Mouse (Mus musculus): ENCODE data around the gene Otulinl. TPM values are rescaled to one million over a fixed set of nuclear protein-coding genes. Genes with fewer than 3 reads are reported as not detected.

Gene Otulinl
- polyA plus RNA-seq, 1 experiment: 12.2 TPM

- Histone ChIP-seq H3K4me3 (replicated peaks; ENCODE audit: control insufficient read depth, low read depth, low read length) (no peak overlapping the region), H3K27ac (ENCODE audit: control insufficient read depth, insufficient read depth, low read depth, low read length, poor library complexity) (no peak overlapping the region), H3K4me1 (ENCODE audit: control insufficient read depth, insufficient read depth, low read length) (no peaks in the 10 kb centered on the region; the same call in 1 of the 2 replicates)
- TF ChIP-seq CTCF (IDR thresholded peaks at IDR 0.05; ENCODE audit: control insufficient read depth, insufficient read depth, low read length) (no peak), POLR2A (IDR thresholded peaks at IDR 0.05; ENCODE audit: borderline replicate concordance, control insufficient read depth, low read depth, low read length) (no peak)
- WGBS: 60% methylated on average over 6 of the region's 6 CpGs
These were observed 62.4 kb downstream of the Otulinl start for GRCm38 (mm10) chr15:27618778-27619533.

GRCm38 (mm10) chr15:27617227-27617626, 64.2 kb downstream of the Otulinl start:
- Histone ChIP-seq H3K4me3 (replicated peaks; ENCODE audit: control insufficient read depth, low read depth, low read length) (no peak overlapping the region), H3K4me1 (ENCODE audit: control insufficient read depth, insufficient read depth, low read length) (no peaks in the 10 kb centered on the region; the same call in 1 of the 2 replicates), H3K27ac (ENCODE audit: control insufficient read depth, insufficient read depth, low read depth, low read length, poor library complexity) (no peak overlapping the region)
- no peak for TF ChIP-seq CTCF (IDR thresholded peaks at IDR 0.05; ENCODE audit: control insufficient read depth, insufficient read depth, low read length)
- no peak for TF ChIP-seq POLR2A (IDR thresholded peaks at IDR 0.05; ENCODE audit: borderline replicate concordance, control insufficient read depth, low read depth, low read length)
- WGBS: 91% methylated on average over 3 of the region's 3 CpGs

- TF ChIP-seq CTCF (IDR thresholded peaks at IDR 0.05; ENCODE audit: control insufficient read depth, insufficient read depth, low read length) (no peak), POLR2A (IDR thresholded peaks at IDR 0.05; ENCODE audit: borderline replicate concordance, control insufficient read depth, low read depth, low read length) (no peak)
- no peak overlapping the region for H3K27ac ChIP-seq (ENCODE audit: control insufficient read depth, insufficient read depth, low read depth, low read length, poor library complexity)
- 41% methylated on average over 4 of the region's 4 CpGs for WGBS
These were observed 65.2 kb downstream of the Otulinl start for GRCm38 (mm10) chr15:27616159-27616558.

GRCm38 (mm10) chr15:27613255-27613654, 68.1 kb downstream of the Otulinl start:
- Histone ChIP-seq H3K4me1 (ENCODE audit: control insufficient read depth, insufficient read depth, low read length) (no peaks in the 10 kb centered on the region; the same call in 1 of the 2 replicates), H3K4me3 (replicated peaks; ENCODE audit: control insufficient read depth, low read depth, low read length) (no peak overlapping the region), H3K27ac (ENCODE audit: control insufficient read depth, insufficient read depth, low read depth, low read length, poor library complexity) (no peak overlapping the region)
- WGBS: 81% methylated on average over 4 of the region's 4 CpGs
- TF ChIP-seq POLR2A (IDR thresholded peaks at IDR 0.05; ENCODE audit: borderline replicate concordance, control insufficient read depth, low read depth, low read length) (no peak), CTCF (IDR thresholded peaks at IDR 0.05; ENCODE audit: control insufficient read depth, insufficient read depth, low read length) (0 out of 2 replicates have a peak, but pooled peaks have one; percentile 6)

More at GRCm38 (mm10) chr15:27616159-27616558, 65.2 kb downstream of the Otulinl start:
- Histone ChIP-seq H3K4me3 (replicated peaks; ENCODE audit: control insufficient read depth, low read depth, low read length) (no peak overlapping the region), H3K4me1 (ENCODE audit: control insufficient read depth, insufficient read depth, low read length) (no peaks in the 10 kb centered on the region; the same call in 1 of the 2 replicates)

GRCm38 (mm10) chr15:27612533-27613221, 68.7 kb downstream of the Otulinl start:
- TF ChIP-seq POLR2A (IDR thresholded peaks at IDR 0.05; ENCODE audit: borderline replicate concordance, control insufficient read depth, low read depth, low read length) (no peak), CTCF (IDR thresholded peaks at IDR 0.05; ENCODE audit: control insufficient read depth, insufficient read depth, low read length) (peak; percentile 46; the same call in 1 of the 2 replicates)
- Histone ChIP-seq H3K4me3 (replicated peaks; ENCODE audit: control insufficient read depth, low read depth, low read length) (no peak overlapping the region), H3K4me1 (ENCODE audit: control insufficient read depth, insufficient read depth, low read length) (no peaks in the 10 kb centered on the region; the same call in 1 of the 2 replicates), H3K27ac (ENCODE audit: control insufficient read depth, insufficient read depth, low read depth, low read length, poor library complexity) (no peak overlapping the region)
- 52% methylated on average over 6 of the region's 6 CpGs for WGBS

GRCm38 (mm10) chr15:27609554-27609953, 71.8 kb downstream of the Otulinl start:
- H3K4me1 ChIP-seq (ENCODE audit: control insufficient read depth, insufficient read depth, low read length): no peaks in the 10 kb centered on the region; the same call in 1 of the 2 replicates
- no peak for TF ChIP-seq POLR2A (IDR thresholded peaks at IDR 0.05; ENCODE audit: borderline replicate concordance, control insufficient read depth, low read depth, low read length)
- no peak for TF ChIP-seq CTCF (IDR thresholded peaks at IDR 0.05; ENCODE audit: control insufficient read depth, insufficient read depth, low read length)
- WGBS: 44% methylated on average over 4 of the region's 4 CpGs

GRCm38 (mm10) chr15:27605252-27605651, 76.1 kb downstream of the Otulinl start:
- Histone ChIP-seq H3K4me1 (ENCODE audit: control insufficient read depth, insufficient read depth, low read length) (no peaks in the 10 kb centered on the region), H3K4me3 (replicated peaks; ENCODE audit: control insufficient read depth, low read depth, low read length) (no peak overlapping the region), H3K27ac (ENCODE audit: control insufficient read depth, insufficient read depth, low read depth, low read length, poor library complexity) (no peak overlapping the region)
- WGBS: 75% methylated on average over 3 of the region's 3 CpGs
- TF ChIP-seq POLR2A (IDR thresholded peaks at IDR 0.05; ENCODE audit: borderline replicate concordance, control insufficient read depth, low read depth, low read length): no peak
- TF ChIP-seq CTCF (IDR thresholded peaks at IDR 0.05; ENCODE audit: control insufficient read depth, insufficient read depth, low read length): no peak

More at GRCm38 (mm10) chr15:27609554-27609953, 71.8 kb downstream of the Otulinl start:
- H3K27ac ChIP-seq (ENCODE audit: control insufficient read depth, insufficient read depth, low read depth, low read length, poor library complexity): no peak overlapping the region
- no peak overlapping the region for H3K4me3 ChIP-seq (replicated peaks; ENCODE audit: control insufficient read depth, low read depth, low read length)

Other genes with a start within 250 kb of the Otulinl start
- gene Ank, start 214.9 kb downstream of the Otulinl start, polyA plus RNA-seq (2011; ENCODE audit: insufficient read depth, insufficient read length, low replicate concordance, missing spikeins): 20.7 and 26.7 TPM in 2 replicates
- 31.4 and 40.7 TPM in 2 replicates for gene Otulin, start 50.9 kb downstream of the Otulinl start, polyA plus RNA-seq (2011; ENCODE audit: insufficient read depth, insufficient read length, low replicate concordance, missing spikeins)